Mouse (Mus musculus) midbrain, postnatal 0 days (tissue): ENCODE data around the gene Mdga1. TPM values are rescaled to one million over a fixed set of nuclear protein-coding genes. Genes with fewer than 3 reads are reported as not detected.

Experiments used
- ATAC-seq: fragments of 200-750 bp; cut with Nextera tagmentation; 2 replicates; pipeline ENCODE4 v1.8.0; 2017; ENCODE audit warnings: moderate number of reproducible peaks, mild to moderate bottlenecking, moderate TSS enrichment, moderate library complexity; ENCODE audit not compliant: low FRiP score
- DNase-seq: peaks from one replicate; pipeline ENCODE4 v3.0.0-alpha.2; 2015; ENCODE audit warnings: low spot score
- H3K27ac ChIP-seq: fragments of 300-500 bp; sonication (generic); 2 replicates; pipeline ENCODE4 v1.5.1; 2014; ENCODE audit warnings: low read depth, mild to moderate bottlenecking, low read length, mixed read lengths
- H3K27me3 ChIP-seq: fragments of 300-500 bp; sonication (generic); 2 replicates; pipeline ENCODE4 v1.6.1; 2014; ENCODE audit warnings: low read length, control low read depth, mixed read lengths; ENCODE audit not compliant: insufficient read depth
- H3K36me3 ChIP-seq: fragments of 300-500 bp; sonication (generic); 2 replicates; pipeline ENCODE4 v1.6.1; 2014; ENCODE audit warnings: low read length, control low read depth, mixed read lengths; ENCODE audit not compliant: insufficient read depth
- H3K4me1 ChIP-seq: fragments of 300-500 bp; sonication (generic); 2 replicates; pipeline ENCODE4 v1.6.1; 2014; ENCODE audit warnings: mild to moderate bottlenecking, control low read depth, antibody characterized with exemption, low read length, mixed read lengths; ENCODE audit not compliant: insufficient read depth
- H3K4me2 ChIP-seq: fragments of 300-500 bp; sonication (generic); 2 replicates; pipeline ENCODE4 v1.6.1; 2014; ENCODE audit warnings: low read depth, mild to moderate bottlenecking, low read length, mixed read lengths; ENCODE audit not compliant: poor library complexity, severe bottlenecking
- H3K4me3 ChIP-seq: fragments of 300-500 bp; sonication (generic); 2 replicates; pipeline ENCODE4 v1.5.1; 2014; ENCODE audit warnings: low read depth, mild to moderate bottlenecking, low read length, moderate library complexity
- H3K9ac ChIP-seq: fragments of 300-500 bp; sonication (generic); replicated peaks from 2 replicates; pipeline ENCODE4 v1.6.1; 2014; ENCODE audit warnings: mild to moderate bottlenecking, low read length, moderate library complexity, mixed read lengths; ENCODE audit not compliant: poor library complexity, severe bottlenecking
- H3K9me3 ChIP-seq: fragments of 300-500 bp; sonication (generic); 2 replicates; pipeline ENCODE4 v1.6.1; 2016; ENCODE audit warnings: low read length, control low read depth
- CTCF ChIP-seq: IDR thresholded peaks from 2 replicates; pipeline ENCODE4 v1.5.1; 2016; ENCODE audit warnings: antibody characterized with exemption, mild to moderate bottlenecking
- WGBS: fragments of 180-500 bp; shearing (Covaris S2); extraction: QIAGEN DNeasy Blood & Tissue Kit; methylation state at CpG from one replicate; pipeline ENCODE4 v1.1.7; 2014; 5-methylcytosine and 5-hydroxymethylcytosine counted together
- polyA plus RNA-seq: library from polyadenylated mRNA; unstranded; fragments of >200 nt; fragmentation: Nextera tagmentation; extraction: Ambion mirVana; gene quantifications from 2 replicates; pipeline ENCODE4 v1.2.1, GENCODE M21; 2015
- total RNA-seq: library from RNA; depleted of rRNA; stranded (reverse); fragments of >200 nt; gene quantifications from 2 replicates; pipeline ENCODE4 v1.2.3, GENCODE M21; 2014; rRNA removed

Gene Mdga1
- total and polyA plus RNA-seq, 2 experiments from 2014 or later: 16.9 to 64.7 TPM

DNA sequence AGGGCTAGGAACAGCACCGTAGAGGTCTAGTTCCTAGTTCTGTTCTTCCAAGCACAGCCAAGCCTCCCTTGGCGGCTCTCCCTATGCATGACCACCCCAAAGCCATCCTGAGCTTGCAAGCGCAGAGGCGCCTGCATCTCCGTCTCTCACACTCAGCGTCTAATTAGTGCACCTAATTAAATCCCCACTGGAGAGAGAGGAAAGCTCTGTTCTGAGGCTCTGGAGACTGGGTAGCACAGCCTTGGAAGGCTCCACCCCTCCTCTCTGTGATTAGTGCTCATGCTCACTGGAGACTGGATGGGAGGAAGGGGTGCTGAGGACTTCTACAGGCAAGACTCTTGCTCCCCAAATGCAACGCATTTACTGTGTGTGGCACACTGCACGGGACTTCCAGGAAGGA is 191.9 kb downstream of the Mdga1 start:
- Histone ChIP-seq H3K36me3 (no peaks in the 10 kb centered on the region), H3K9me3 (no peaks in the 10 kb centered on the region), H3K27ac (no peak overlapping the region), H3K27me3 (no peaks in the 10 kb centered on the region), H3K9ac (no peak overlapping the region), H3K4me3 (no peak overlapping the region), H3K4me2 (no peak overlapping the region), H3K4me1 (no peaks in the 10 kb centered on the region)
- TF ChIP-seq CTCF: no peak
- ATAC-seq (no peak), DNase-seq (peak; percentile 22)
- 58% methylated on average over 8 of the region's 8 CpGs for WGBS

Other genes starting within 250 kb of the Mdga1 start
- 72.2 and 90.9 TPM in 2 replicates for gene Zfand3, start 34.6 kb upstream of the Mdga1 start, total RNA-seq
- 41.3 and 45.2 TPM in 2 replicates for gene Zfand3, start 34.6 kb upstream of the Mdga1 start, polyA plus RNA-seq